Mouse (Mus musculus) olfactory bulb, adult 2 months (tissue): ENCODE measurements around the gene Fndc3b. TPM values are rescaled to one million over a fixed set of nuclear protein-coding genes. Genes with fewer than 3 reads are reported as not detected.

Experiments used
- H3K27ac ChIP-seq: fragments of 200-500 bp; 2 replicates; pipeline ENCODE4 v1.5.1; 2012; ENCODE audit warnings: low read depth, low read length; ENCODE audit not compliant: insufficient read depth
- H3K4me1 ChIP-seq: fragments of 200-500 bp; 2 replicates; pipeline ENCODE4 v1.6.1; 2012; ENCODE audit warnings: low read length; ENCODE audit not compliant: control insufficient read depth, insufficient read depth
- H3K4me3 ChIP-seq: fragments of 200-500 bp; 2 replicates; pipeline ENCODE4 v1.5.1; 2012; ENCODE audit warnings: mild to moderate bottlenecking, low read depth, low read length, moderate library complexity; ENCODE audit not compliant: insufficient read depth
- CTCF ChIP-seq: fragments of 200-500 bp; IDR thresholded peaks from 2 replicates; pipeline ENCODE4 v1.5.1; 2012; ENCODE audit warnings: low read depth, mild to moderate bottlenecking, low read length, moderate library complexity; ENCODE audit not compliant: insufficient read depth
- POLR2A ChIP-seq: fragments of 200-500 bp; IDR thresholded peaks from 2 replicates; pipeline ENCODE4 v1.6.1; 2012; ENCODE audit warnings: mild to moderate bottlenecking, low read depth, low read length, moderate library complexity; ENCODE audit not compliant: insufficient read depth
- WGBS: fragments of 180-500 bp; shearing (Covaris S2); methylation state at CpG from one replicate; pipeline ENCODE4 v1.1.7; 2018; 5-methylcytosine and 5-hydroxymethylcytosine counted together
- polyA plus RNA-seq: library from polyadenylated mRNA; stranded (reverse); fragments of >200 nt; gene quantifications from 2 replicates; pipeline ENCODE4 v1.2.4, GENCODE M21; 2012; ENCODE audit warnings: low replicate concordance; ENCODE audit not compliant: missing spikeins, insufficient read depth, insufficient read length

Gene Fndc3b
- polyA plus RNA-seq, 1 experiment: not detected

DNA sequence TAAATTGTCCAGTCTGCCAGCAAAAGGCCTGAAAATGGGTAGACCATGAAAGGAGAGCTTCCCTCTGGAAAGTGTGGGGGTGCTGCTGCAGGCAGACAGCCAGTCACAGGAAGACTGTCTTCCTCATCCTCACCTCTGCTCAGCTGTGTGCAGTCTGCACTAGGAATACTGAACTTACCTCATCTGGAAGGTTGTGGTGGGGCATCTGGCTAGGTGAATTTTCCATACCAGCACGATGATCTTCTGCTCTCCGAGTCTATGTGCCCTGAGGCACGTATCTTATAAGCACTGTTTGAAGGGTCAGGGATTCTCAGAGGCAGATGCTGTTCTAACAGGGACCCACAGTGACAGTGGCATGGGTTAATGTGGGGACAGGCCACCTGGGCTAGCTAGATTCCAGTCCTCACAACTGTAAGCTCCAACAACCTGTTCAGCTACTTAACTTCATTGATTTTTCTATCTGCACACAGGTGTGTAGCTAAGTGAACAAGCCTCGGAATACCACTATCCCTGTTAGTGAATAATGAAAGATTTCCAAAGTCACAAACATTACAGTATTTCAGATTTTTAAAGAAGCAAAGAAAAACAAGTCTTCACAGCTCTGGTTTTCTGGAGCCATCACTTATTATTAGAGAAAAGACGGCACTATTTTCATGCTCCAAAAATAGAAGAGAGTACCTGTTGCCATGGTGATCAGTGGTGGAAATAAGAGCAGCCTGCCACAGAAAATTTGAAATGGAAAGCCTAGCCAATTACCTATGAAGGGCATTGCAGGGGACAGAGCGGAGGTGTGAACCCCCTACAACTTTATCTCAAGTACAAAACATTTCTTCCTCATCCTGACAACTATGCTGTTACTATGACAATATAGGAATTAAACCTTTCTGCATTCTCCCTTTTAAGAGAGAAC, 128.9 kb downstream of the Fndc3b start:
- H3K27ac ChIP-seq: no peak overlapping the region
- no peak overlapping the region for H3K4me3 ChIP-seq
- peaks cover 26% of the 10 kb centered on the region for H3K4me1 ChIP-seq
- 44% methylated on average over 6 of the region's 6 CpGs for WGBS
- TF ChIP-seq POLR2A: no peak
- no peak for TF ChIP-seq CTCF

DNA sequence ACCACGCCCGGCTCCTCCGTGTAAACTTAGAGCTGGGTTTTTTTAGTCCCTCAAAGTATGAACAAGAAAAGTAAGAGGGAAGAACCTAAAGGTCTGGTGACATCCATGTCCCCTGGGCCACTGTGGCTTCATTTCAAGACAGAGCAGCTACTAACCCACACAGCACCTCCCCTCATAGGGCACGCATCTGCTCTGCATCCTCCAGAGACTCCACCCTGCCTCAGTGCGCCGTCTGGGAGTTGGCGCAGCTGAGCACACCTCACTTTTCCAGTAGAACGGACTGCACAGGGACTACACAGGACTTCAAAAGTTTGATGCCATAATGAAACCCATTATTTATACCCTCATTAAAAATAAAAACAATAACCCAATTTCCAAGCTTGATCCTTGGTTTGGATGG, 130.2 kb downstream of the Fndc3b start:
- TF ChIP-seq CTCF (no peak), POLR2A (no peak)
- Histone ChIP-seq H3K27ac (no peak overlapping the region), H3K4me3 (no peak overlapping the region), H3K4me1 (peaks cover 29% of the 10 kb centered on the region)
- 90% methylated on average over 8 of the region's 8 CpGs for WGBS

DNA sequence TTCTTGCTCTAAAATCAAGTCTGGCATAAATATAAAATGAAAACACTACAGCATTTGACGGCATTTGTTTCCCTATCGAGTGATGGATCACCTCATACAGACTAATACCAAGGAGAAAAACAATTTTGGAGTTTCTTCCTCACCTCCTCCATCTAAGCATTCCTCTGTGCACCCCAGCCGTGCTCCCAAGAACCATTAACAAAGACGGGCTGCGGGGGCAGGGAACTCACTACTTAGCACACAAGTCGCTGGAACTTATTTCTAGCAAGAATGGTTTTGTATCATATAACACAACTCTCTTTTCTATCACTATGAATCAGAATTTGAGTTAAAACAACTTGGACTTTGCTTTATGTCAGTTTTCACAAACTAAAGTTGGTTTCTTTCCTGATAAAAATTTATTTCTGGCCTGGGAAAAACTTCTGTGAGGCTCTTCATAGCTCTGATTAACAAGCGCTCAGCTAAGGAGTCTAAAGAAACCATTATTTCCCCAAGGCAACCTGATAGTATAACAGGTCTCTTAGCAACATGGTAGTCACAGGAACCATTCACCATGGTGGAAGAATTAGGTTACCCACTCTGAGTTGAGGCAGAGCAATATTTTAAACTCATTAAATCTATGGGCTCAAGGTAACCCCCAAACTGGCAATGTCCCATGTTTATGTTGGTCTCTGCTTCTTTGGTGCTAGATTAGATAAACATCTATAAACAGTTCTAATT, 131.1 kb downstream of the Fndc3b start:
- Histone ChIP-seq H3K4me3 (no peak overlapping the region), H3K27ac (no peak overlapping the region), H3K4me1 (peaks cover 29% of the 10 kb centered on the region)
- WGBS: 57% methylated on average over 7 of the region's 7 CpGs
- TF ChIP-seq POLR2A: no peak
- no peak for TF ChIP-seq CTCF

GRCm38 (mm10) chr3:27579229-27579628, 131.9 kb downstream of the Fndc3b start:
- 83% methylated on average over 8 of the region's 8 CpGs for WGBS
- TF ChIP-seq CTCF: no peak
- no peak for TF ChIP-seq POLR2A
- H3K4me1 ChIP-seq: peaks cover 22% of the 10 kb centered on the region
- no peak overlapping the region for H3K27ac ChIP-seq
- no peak overlapping the region for H3K4me3 ChIP-seq

DNA sequence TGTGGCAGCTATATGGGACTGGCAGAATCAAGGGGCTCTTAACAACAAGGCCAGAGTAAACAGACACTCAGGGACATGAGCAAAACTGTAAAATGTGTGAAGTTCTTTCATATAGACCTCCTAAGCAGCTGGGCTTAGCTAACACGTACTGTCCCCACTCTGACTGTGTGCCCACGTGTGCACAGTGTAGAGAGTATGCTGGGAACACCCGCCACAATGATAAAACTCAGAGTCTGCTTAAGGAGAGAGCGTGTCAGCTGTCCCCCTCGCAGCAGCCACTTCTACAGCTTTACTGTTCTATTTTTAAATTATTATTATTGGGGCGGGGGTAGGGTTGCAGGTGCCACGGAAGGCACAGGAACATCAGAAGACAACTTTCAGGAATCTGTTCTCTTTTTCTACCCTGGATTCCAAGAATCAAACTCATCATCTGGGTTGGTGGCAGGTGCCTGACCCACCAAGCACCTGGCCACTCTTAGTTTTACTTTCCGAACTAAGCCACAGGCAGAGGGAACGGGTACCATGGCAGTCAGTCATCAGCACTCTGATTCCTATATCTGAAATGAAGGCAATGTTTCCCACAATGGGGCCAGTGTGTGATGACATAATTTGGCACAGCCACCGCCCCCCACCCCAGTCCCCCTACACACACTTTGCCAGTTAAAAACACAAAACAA, 133.6 kb downstream of the Fndc3b start:
- WGBS: 62% methylated on average over 10 of the region's 10 CpGs
- Histone ChIP-seq H3K27ac (no peak overlapping the region), H3K4me1 (peaks cover 16% of the 10 kb centered on the region), H3K4me3 (no peak overlapping the region)
- no peak for TF ChIP-seq CTCF
- TF ChIP-seq POLR2A: no peak

GRCm38 (mm10) chr3:27574241-27574640, 136.9 kb downstream of the Fndc3b start:
- Histone ChIP-seq H3K27ac (no peak overlapping the region), H3K4me3 (no peak overlapping the region), H3K4me1 (peaks cover 6% of the 10 kb centered on the region; the same call in 1 of the 2 replicates)
- 97% methylated on average over 9 of the region's 9 CpGs for WGBS
- TF ChIP-seq POLR2A: no peak
- TF ChIP-seq CTCF: no peak

GRCm38 (mm10) chr3:27573458-27573857, 137.6 kb downstream of the Fndc3b start:
- WGBS: 72% methylated on average over 11 of the region's 11 CpGs
- TF ChIP-seq CTCF (no peak), POLR2A (no peak)
- no peak overlapping the region for H3K27ac ChIP-seq
- H3K4me3 ChIP-seq: no peak overlapping the region
- H3K4me1 ChIP-seq: peaks cover 5% of the 10 kb centered on the region; the same call in 1 of the 2 replicates

DNA sequence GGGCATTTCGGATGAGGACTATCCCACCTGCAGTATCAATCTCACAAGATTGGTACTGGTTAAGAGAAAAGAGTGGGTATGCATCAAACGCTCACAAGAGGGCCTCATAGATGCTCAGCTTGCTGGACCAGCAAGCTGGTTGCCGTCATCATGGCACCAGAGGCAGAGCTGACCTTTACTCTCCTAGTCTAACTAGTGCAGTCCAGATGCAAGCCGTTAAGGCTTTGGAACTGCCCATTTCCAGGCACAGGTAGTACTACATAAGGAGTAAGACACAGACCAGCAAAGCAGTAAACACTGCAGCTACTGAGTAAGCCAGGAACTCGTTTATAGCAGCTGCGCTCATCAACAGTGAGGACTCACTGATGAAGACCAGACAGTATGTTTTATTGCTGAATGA, 138.8 kb downstream of the Fndc3b start:
- H3K27ac ChIP-seq: no peak overlapping the region
- no peak overlapping the region for H3K4me3 ChIP-seq
- TF ChIP-seq CTCF (no peak), POLR2A (no peak)
- 62% methylated on average over 6 of the region's 6 CpGs for WGBS
- peaks cover 3% of the 10 kb centered on the region; the same call in 1 of the 2 replicates for H3K4me1 ChIP-seq
